Mouse (Mus musculus) hindbrain, postnatal 0 days (tissue): ENCODE measurements around the gene Tph2. TPM values are rescaled to one million over a fixed set of nuclear protein-coding genes. Genes with fewer than 3 reads are reported as not detected.
A peak's percentile ranks its signal among the peaks of the same experiment; 100 is the strongest.
"Not testable (repeated sequence)": the region's sequence is repeated elsewhere in the genome, so short reads cannot be mapped to it uniquely, and the experiment has no call there.

ENCODE experiments used
- ATAC-seq: fragments of 200-750 bp; cut with Nextera tagmentation; 2 replicates; pipeline ENCODE4 v1.8.0; 2017; ENCODE audit warnings: mild to moderate bottlenecking, moderate TSS enrichment, moderate library complexity
- DNase-seq: peaks from one replicate; pipeline ENCODE4 v3.0.0-alpha.2; 2015; ENCODE audit warnings: low spot score
- H3K27ac ChIP-seq: fragments of 300-500 bp; sonication (generic); 2 replicates; pipeline ENCODE4 v1.5.1; 2014; ENCODE audit warnings: mild to moderate bottlenecking
- H3K27me3 ChIP-seq: fragments of 300-500 bp; sonication (generic); 2 replicates; pipeline ENCODE4 v1.6.1; 2014; ENCODE audit warnings: low read length, mixed read lengths; ENCODE audit not compliant: insufficient read depth
- H3K36me3 ChIP-seq: fragments of 300-500 bp; sonication (generic); 2 replicates; pipeline ENCODE4 v1.6.1; 2014; ENCODE audit warnings: low read length, mixed read lengths; ENCODE audit not compliant: insufficient read depth
- H3K4me1 ChIP-seq: fragments of 300-500 bp; sonication (generic); 2 replicates; pipeline ENCODE4 v1.6.1; 2014; ENCODE audit warnings: antibody characterized with exemption, low read length, mixed read lengths; ENCODE audit not compliant: insufficient read depth
- H3K4me2 ChIP-seq: fragments of 300-500 bp; sonication (generic); 2 replicates; pipeline ENCODE4 v1.6.1; 2014; ENCODE audit warnings: low read depth, mild to moderate bottlenecking, low read length, moderate library complexity, mixed read lengths
- H3K4me3 ChIP-seq: fragments of 300-500 bp; sonication (generic); 2 replicates; pipeline ENCODE4 v1.5.1; 2014; ENCODE audit warnings: low read length
- H3K9ac ChIP-seq: fragments of 300-500 bp; sonication (generic); replicated peaks from 2 replicates; pipeline ENCODE4 v1.6.1; 2014; ENCODE audit warnings: mild to moderate bottlenecking, low read length, moderate library complexity, mixed read lengths
- H3K9me3 ChIP-seq: fragments of 300-500 bp; sonication (generic); 2 replicates; pipeline ENCODE4 v1.6.1; 2016; ENCODE audit warnings: low read length, mixed read lengths
- CTCF ChIP-seq: IDR thresholded peaks from 2 replicates; pipeline ENCODE4 v1.5.1; 2016; ENCODE audit warnings: antibody characterized with exemption, control low read depth, low read depth
- WGBS: fragments of 180-500 bp; shearing (Covaris S2); extraction: QIAGEN DNeasy Blood & Tissue Kit; methylation state at CpG from one replicate; pipeline ENCODE4 v1.1.7; 2014; 5-methylcytosine and 5-hydroxymethylcytosine counted together
- polyA plus RNA-seq: library from polyadenylated mRNA; unstranded; fragments of >200 nt; fragmentation: Nextera tagmentation; extraction: Ambion mirVana; gene quantifications from 2 replicates; pipeline ENCODE4 v1.2.1, GENCODE M21; 2015
- total RNA-seq: library from RNA; depleted of rRNA; stranded (reverse); fragments of >200 nt; gene quantifications from 2 replicates; pipeline ENCODE4 v1.2.3, GENCODE M21; 2014

Tph2 gene
- total and polyA plus RNA-seq, 2 experiments from 2014 or later, result 13.6 to 14.0 TPM

DNA sequence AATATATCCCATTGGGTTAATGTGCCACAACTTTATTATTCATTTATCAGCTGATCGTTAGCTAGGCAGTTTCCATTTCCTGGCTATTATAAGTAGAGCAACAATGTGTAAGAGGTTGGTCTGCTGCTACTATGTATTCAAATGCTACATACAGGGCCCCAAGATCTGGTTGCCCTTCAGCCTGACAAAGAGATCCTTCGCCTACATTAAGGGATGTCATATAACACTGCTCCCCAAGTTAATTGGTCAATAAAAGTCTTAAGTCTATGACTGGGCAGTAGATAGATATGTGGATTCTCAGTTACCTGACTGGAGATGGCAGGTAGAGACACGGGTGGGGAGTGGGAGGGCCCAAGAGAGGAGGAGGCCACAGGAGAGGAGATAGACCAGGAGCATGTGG is 21.0 kb upstream of the Tph2 start:
- WGBS, result 92% methylated on average over 3 of the region's 3 CpGs
- Histone ChIP-seq H3K27ac (no peak overlapping the region), H3K9ac (no peak overlapping the region), H3K27me3 (no peaks in the 10 kb centered on the region), H3K4me2 (no peak overlapping the region), H3K9me3 (no peaks in the 10 kb centered on the region), H3K4me1 (no peaks in the 10 kb centered on the region), H3K4me3 (no peak overlapping the region), H3K36me3 (peaks cover 27% of the 10 kb centered on the region; the same call in 1 of the 2 replicates)
- ATAC-seq (no peak), DNase-seq (no peak)
- TF ChIP-seq CTCF, result no peak

DNA sequence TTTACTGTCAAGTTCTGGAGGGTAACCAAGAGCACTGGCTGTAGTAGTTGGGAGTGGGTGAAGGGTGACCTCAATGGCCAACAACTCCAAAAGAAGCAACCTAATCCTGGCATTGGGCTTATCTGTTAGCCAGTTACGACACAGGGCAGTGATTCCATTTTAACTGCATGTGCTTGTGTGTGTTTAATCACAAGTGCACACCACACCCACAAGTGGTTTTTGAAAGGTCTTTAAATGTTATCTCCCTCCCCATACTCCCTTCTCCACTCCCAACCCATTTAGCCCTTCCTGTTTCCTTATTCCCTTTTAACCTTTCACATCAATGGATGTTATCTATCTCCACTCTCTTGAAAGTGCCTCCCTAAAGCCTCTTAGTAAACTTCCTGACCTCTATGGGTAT is 20.5 kb upstream of the Tph2 start:
- Histone ChIP-seq H3K27me3 (no peaks in the 10 kb centered on the region), H3K4me2 (no peak overlapping the region), H3K4me3 (no peak overlapping the region), H3K36me3 (peaks cover 32% of the 10 kb centered on the region), H3K4me1 (no peaks in the 10 kb centered on the region), H3K27ac (no peak overlapping the region), H3K9ac (no peak overlapping the region), H3K9me3 (no peaks in the 10 kb centered on the region)
- no peak for DNase-seq
- no peak for TF ChIP-seq CTCF
- ATAC-seq, result no peak
- 90% methylated on average over 1 of the region's 1 CpGs for WGBS

DNA sequence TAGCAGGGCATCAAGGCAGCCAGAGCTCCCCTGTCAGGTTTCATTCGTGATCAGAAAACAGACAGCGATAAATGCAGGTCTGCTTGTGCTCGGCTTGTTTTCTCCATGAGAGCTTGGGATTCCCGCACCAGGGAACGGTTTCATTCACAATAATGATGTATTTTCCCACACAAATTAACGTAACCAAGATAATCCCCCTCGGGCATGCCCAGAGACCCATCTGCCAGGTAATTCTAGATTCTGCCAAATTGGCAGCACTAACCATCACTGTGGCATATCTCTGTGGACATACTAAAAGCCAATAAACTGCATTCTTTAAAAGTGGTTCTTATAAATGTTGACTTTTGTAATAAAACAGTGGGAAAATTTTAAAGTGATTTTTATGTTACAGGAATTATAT is 6.4 kb upstream of the Tph2 start:
- H3K27me3 ChIP-seq, result no peaks in the 10 kb centered on the region
- no peaks in the 10 kb centered on the region for H3K36me3 ChIP-seq
- H3K4me2 ChIP-seq, result no peak overlapping the region
- H3K27ac ChIP-seq, result no peak overlapping the region
- 42% methylated on average over 7 of the region's 7 CpGs for WGBS
- no peaks in the 10 kb centered on the region for H3K4me1 ChIP-seq
- DNase-seq (peak; percentile 78), ATAC-seq (peak; percentile 76)
- no peak overlapping the region for H3K4me3 ChIP-seq
- H3K9ac ChIP-seq, result no peak overlapping the region
- no peak for TF ChIP-seq CTCF
- no peaks in the 10 kb centered on the region for H3K9me3 ChIP-seq

DNA sequence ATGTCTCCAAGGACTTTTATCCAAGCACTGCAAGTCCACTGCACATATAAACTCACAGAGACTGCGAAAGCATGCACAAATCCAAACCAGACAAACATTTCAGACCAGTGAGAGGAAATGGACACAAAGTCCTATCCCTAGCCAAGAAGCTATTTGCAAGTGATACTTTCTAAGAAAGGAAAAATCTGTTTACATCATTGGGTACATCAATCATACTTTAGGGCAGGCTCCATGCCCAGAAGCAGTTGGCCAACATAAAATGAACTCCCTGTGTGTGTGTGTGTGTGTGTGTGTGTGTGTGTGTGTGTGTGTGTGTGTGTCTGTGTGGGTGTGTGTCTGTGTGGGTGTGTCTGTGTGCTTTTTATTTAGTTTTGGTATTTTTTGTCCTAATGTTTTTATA is 2.6 kb upstream of the Tph2 start:
- H3K4me2 ChIP-seq, result no peak overlapping the region
- H3K9me3 ChIP-seq, result no peaks in the 10 kb centered on the region
- H3K27ac ChIP-seq, result no peak overlapping the region
- no peaks in the 10 kb centered on the region for H3K27me3 ChIP-seq
- H3K9ac ChIP-seq, result no peak overlapping the region
- H3K4me3 ChIP-seq, result no peak overlapping the region
- DNase-seq, result peak; percentile 45
- no peaks in the 10 kb centered on the region for H3K36me3 ChIP-seq
- 77% methylated on average over 1 of the region's 1 CpGs for WGBS
- H3K4me1 ChIP-seq, result no peaks in the 10 kb centered on the region
- ATAC-seq, result peak; percentile 33; the same call in 1 of the 2 replicates
- no peak for TF ChIP-seq CTCF

DNA sequence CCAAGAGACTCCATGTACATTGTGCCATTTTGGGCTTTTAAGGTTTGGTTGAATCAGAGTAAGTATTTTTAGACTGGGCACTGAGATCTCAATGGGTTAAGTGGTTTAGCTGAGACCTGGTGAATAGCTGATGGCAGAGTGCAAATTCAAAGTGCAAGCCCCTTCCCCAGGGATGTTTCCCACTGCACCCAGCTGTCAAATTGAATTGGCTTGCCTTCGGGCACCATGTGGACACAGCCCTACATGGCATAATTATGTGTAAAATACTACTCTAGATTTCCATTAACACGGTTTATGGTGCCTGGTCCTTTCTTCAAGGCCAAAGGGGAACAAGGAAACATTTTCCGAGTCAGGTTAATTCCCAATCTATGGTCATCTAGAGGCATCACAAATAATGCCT is 3.8 kb downstream of the Tph2 start:
- Histone ChIP-seq H3K4me2 (no peak overlapping the region), H3K4me3 (no peak overlapping the region), H3K4me1 (no peaks in the 10 kb centered on the region), H3K9ac (no peak overlapping the region), H3K27me3 (no peaks in the 10 kb centered on the region), H3K9me3 (no peaks in the 10 kb centered on the region), H3K36me3 (no peaks in the 10 kb centered on the region), H3K27ac (no peak overlapping the region)
- 37% methylated on average over 3 of the region's 3 CpGs for WGBS
- DNase-seq, result peak; percentile 56
- no peak for TF ChIP-seq CTCF
- ATAC-seq, result no peak

DNA sequence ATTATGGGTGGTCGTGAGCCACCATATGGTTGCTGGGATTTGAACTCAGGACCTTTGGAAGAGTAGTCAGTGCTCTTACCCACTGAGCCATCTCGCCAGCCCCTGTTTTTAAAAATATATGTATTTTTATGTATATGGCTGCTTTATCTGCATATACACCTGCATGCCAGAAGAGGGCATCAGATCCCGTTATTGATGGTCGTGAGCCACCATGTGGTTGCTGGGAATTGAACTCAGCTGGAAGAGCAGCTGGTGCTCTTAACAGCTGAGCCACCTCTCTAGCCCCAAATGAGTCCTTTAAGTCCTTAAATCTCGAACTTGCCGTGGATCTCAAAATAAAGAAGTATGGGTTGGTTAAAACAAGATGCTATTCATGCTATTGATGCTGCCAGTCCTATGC is 6.8 kb downstream of the Tph2 start:
- H3K4me1 ChIP-seq, ATAC-seq, DNase-seq, H3K27me3 ChIP-seq, H3K9ac ChIP-seq, H3K36me3 ChIP-seq, H3K4me3 ChIP-seq, H3K9me3 ChIP-seq, H3K4me2 ChIP-seq, H3K27ac ChIP-seq: not testable (repeated sequence)
- 60% methylated on average over 6 of the region's 6 CpGs for WGBS

DNA sequence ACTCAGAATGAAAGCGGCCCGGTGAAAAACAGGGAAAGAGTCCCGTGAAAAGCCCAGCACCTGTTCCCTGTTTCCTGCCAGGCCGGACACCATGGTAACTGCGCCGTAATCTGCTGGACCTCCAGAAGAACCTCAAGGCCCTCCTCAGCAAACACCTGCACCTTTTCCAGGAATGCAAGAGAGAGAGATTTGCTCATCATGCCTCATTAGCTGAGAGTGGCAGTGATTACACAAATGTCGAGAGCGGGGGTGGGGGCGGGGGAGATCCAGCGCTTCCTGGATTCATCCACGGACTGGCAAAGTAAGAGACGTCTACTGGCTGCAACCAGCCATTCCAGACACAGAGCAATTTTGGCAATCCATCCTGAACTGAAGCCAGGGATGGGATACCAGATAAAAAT is 9.2 kb downstream of the Tph2 start:
- no peaks in the 10 kb centered on the region for H3K36me3 ChIP-seq
- TF ChIP-seq CTCF, result no peak
- H3K4me3 ChIP-seq, result no peak overlapping the region
- 36% methylated on average over 12 of the region's 12 CpGs for WGBS
- no peak overlapping the region for H3K27ac ChIP-seq
- DNase-seq (peak; percentile 60), ATAC-seq (peak; percentile 56)
- no peaks in the 10 kb centered on the region for H3K27me3 ChIP-seq
- no peak overlapping the region for H3K9ac ChIP-seq
- no peaks in the 10 kb centered on the region for H3K9me3 ChIP-seq
- H3K4me2 ChIP-seq, result peak overlapping the region; percentile 30; the same call in 1 of the 2 replicates
- peaks cover 4% of the 10 kb centered on the region; the same call in 1 of the 2 replicates for H3K4me1 ChIP-seq
